Mouse (Mus musculus) brain, embryonic 18.5 days (tissue): ENCODE results near the gene Ntmt1.

Source experiments
- DNase-seq: peaks from one replicate; pipeline ENCODE4 v3.0.0-alpha.2; 2012; ENCODE audit warnings: low read depth, low spot score

Gene Ntmt1

DNA sequence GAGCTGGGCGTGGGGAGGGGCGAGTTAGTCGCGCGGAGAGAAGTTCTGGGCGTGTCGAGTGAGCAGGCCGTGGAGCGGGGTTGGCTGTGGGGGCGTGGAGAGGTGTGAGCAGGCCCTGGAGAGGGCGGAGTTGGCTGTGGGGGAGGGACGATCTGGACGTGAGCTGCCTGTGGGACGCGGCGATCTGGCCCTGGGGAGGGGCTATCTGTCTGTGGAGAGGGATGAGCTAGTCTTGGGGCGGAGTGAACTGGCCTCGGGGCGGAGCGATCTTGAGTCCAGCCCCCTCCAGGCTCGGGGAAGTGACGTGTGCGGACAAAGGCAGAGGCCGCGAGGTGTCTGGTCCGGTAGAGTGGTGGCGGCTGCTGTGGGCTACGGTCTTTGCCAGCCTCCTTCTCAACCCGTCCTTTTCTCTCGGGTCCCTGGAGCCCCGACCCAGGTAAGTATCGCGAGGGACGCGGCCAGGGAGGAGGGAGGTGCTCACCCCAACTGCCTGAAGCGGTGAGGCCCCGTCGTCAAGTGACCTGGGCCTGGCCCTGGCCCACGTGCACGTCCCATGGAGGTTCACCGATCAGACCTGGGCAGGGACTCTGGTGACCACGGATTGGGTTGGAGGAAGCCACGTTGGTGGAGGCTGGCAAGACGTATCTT, at the start of gene Ntmt1:
Gene Ntmt1 (plus strand): TSS at position 179 of the 648 bp plus-strand sequence.
- peak; percentile 97 for DNase-seq

DNA sequence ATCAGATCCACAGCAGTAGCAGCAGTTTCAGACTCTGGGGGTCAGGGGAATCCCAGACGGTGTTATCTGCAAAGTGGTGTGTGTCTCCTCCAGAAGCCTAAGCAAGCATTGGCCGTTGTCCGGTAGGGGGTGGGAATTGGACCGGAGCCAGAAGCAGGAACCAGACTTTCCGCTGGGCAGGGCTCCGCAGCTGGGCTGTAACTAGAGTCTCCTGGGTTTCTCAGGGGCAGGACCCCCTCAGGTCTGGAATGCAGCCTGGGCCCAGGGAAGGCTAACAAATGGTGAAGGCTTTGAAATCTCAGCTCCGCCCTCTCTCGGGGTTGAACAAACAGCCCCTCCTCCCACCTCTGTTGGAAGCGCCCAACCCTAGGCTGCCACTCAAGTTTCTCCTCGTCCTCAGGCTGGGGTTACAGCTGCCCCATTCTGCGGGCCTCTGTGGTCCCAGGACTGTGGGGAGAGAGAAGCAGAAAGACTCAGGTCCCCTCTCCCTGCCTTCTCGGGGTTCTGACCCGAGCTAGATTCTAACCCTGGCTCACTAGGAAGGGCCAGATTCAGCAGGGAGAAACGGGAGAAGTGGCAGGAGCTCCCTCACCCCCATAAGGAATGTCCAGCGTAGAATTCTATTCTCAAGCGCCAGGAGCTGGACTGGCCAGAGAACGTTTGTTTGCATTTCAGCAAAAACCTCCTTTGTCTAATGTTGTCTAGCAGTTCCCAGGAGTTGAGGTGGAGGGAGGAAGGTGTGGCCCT, 49.1 kb upstream of the Ntmt1 start:
- no peak for DNase-seq

DNA sequence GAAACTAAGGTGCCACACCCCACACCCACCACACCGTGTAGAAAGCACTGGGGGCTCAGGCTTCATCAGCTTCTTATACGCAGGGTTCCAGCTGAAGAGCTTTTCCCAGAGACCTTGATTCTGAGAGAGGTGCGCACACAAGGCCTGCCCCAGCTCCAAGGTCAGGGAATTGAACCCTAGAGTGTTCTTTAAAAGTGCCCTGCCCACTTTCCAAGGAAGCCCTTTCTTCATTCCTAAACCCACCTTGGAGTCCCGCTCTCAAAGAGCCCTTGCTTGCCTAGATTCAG, 48.6 kb upstream of the Ntmt1 start:
- DNase-seq, result no peak

DNA sequence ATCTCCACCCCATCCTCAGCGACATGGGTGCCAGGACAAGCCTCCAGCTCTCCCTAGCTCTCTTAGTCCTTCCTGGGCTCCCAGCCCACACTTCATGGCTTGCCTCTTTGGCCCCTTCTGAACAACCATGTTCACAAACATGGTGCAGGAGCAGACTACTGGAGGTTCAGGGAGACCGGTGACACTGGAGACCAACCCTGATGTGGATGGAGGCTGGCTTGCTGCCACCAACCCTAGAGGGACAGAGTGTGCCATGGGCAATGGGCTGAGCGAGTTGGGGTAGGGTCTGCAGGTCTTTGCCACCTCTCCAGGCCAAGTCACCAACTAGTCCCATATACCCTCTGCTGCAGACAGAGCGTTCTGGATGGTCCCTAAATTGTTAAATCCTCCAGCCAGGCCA, 48.2 kb upstream of the Ntmt1 start:
- DNase-seq, result no peak

DNA sequence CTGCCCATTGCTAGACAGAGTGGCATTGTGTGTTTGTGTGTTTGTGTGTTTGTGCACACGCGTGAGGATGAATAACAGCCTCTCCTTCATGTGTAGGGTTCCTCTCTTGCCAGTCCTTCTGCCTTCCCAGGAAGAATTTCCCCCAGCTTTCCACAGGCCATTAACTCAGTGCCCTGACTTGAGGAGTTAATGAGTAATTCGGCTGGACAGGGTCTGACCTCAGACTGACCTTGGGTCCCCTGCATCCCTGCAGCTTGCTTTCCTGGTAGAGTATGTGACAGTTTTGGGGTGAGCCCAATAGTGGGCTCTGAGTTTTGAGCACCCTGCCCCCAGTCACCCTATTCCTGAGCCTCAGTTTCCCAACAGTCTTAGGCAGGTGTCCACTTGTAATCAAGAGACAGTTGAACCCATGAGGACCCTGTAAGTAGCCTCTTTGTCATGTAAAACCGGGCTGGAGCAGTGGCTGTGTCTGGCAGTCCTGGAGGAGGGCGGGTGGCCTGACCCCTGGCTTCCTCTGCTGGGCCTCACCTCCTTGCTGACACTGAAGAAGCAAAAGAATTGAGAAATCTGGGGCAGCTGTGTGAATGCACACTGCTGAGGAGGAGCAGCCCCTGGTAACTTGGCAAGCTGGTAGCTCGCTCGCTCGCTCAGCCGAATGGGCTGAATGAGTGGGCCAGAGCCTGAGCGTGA, 47.6 kb upstream of the Ntmt1 start:
- no peak for DNase-seq

DNA sequence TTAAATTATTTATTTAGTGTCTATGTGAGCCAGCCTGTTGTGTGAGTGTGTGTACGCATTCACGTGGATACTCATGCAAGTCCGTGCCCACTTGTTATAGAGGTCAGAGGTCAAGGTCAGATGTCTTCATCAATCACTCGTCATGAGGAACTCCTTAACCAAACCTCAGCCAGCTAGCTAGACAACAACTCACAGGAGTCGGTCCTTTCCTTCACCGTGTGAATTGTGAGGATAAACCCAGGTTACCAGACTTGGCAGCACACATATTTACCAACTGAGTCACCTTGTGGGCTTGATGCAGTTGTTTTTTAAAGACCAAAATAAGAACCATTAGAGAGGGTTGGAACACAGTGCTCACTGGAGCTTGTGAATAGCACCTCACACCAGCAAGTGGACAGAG, 46.9 kb upstream of the Ntmt1 start:
- DNase-seq, result no peak

DNA sequence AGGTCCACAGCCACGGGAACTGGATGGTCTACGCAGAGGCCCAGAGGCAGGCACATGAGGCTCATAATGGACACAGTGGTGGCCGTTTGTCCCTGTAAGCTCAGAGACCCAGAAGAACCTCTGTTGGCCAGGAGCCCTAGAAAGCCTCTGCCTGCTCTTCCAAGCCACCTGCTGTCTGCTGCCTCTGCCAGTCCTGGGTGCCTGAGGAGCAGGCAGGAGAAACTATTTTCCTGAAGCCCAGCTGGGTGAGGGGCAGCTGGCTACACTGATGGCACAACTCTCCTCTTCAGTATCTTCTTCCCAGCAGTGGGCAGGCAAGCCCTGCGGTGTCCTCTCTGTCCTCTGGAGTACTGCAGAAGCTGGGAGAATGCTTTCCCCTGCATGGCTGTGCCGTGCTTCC, 41.2 kb upstream of the Ntmt1 start:
- DNase-seq, result no peak

DNA sequence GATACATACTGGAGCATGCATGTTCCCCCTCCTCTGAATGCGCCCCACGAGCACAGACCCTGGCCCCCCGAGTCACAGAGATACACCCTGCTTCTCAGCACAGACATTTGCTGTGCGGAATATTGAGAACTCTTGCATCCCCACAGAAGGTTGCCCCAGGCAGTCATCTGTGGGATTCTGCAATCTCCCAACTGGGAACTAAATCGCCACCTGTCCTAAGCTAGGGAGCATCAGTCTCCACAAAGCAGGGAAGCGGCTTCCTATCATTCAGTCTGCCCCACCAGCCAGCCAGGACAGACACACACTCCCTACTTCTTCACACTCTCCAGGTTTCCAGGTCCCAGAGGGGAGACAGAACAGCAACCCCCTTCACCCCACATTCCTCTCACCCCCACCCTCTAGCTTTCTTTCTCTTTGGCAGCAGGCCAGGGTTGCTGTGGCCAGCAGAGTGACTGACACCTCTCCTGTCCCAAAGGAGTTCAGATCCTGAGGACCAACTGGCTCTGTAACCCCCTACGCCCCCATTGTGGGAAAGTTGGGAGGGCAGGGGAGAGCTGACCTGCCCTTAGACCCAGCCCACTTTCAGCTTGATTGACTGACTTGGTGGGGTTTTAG, 39.9 kb upstream of the Ntmt1 start:
- DNase-seq, result no peak

DNA sequence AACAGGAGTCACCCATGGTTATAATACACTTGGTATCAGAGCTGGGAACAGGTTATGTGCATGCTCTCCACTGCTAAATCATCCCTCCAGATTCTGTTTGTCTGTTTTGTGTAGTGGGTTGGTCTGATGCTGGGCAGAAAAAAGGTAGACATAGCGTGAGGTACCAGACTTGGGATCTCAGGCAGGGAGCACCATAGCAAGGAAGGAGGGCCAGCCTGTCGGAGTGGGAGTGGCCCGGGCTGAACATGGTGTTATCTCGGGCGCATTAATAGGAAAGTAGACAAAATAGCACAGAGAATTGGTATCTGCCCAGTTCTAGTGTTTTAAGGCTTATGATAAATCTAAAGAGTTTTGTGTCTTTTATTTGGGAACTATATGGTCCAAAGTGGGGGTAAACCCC, 39.1 kb upstream of the Ntmt1 start:
- DNase-seq, result no peak

DNA sequence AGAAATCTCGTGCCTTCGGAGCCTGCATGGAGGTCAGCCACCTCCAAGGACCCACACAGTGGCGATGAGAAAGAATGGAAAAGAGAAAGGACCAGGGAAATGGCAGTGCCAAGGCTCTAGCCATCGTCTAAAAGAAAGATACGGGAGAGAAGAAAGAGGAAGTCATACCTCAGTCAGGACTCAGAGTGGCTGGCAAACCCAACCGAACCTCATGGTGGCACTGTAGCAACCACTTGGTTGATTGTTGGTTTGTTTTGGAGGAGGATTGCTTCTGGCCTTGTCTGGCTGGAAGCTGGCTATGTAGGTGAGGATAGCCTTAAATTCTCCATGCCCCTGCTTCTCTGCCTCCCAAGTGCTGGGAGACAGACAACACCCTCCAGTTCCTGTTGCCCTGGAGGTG, 38.4 kb upstream of the Ntmt1 start:
- DNase-seq, result no peak

DNA sequence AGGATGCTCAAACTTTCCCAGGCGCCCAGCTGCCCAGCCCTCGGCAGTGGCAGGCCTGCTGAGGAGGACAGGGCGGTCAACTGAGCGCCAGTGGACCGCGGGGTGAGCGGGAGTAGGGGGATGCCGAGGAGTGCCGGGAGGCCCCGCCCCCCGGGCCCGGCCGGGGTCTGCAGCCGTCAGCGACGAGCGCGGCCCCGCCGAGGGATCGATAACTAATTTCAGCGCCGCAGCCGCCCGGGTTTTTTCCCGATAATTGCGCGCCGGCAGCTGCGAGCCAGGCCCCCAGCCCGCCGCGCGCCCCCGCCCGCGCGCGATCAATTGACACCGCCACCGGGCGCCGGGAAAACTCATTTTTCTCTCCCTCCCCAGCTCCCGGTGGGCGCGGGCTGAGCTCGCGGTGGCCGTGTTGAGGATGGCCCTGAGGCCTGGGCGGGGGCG, 36.2 kb upstream of the Ntmt1 start:
- DNase-seq, result no peak

DNA sequence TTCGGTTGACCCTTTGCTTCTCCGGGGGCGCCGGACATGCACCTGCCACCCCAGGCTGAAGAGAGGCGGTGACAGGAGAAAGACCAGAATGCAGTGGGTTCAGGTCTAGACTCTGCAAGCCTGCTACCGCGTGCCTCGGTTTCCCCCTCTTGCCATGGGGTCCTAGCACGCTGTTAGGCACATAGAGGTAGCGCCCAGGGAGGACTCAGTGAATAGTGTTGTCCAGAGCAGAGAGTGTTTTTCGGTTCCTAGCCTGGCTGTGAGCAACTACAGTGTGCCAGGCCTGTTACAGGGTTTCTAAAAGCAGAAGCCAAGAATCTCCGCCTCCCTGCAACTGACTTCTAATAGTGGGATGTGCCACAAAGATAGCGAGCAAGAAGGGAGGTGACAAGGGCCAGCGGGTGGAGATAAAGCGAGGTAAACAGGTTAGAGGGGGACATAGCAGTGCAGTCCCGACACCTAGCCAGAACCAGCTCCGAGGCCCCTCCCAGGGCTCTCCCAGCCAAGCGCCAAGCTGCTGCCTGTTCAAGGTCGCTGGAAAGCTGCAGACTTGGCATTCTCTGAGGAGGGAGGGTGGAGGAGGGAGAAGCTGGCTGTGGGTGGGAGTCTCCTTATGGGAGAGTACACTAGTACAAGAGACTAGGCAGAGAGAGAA, 35.7 kb upstream of the Ntmt1 start:
- DNase-seq, result peak; percentile 50

DNA sequence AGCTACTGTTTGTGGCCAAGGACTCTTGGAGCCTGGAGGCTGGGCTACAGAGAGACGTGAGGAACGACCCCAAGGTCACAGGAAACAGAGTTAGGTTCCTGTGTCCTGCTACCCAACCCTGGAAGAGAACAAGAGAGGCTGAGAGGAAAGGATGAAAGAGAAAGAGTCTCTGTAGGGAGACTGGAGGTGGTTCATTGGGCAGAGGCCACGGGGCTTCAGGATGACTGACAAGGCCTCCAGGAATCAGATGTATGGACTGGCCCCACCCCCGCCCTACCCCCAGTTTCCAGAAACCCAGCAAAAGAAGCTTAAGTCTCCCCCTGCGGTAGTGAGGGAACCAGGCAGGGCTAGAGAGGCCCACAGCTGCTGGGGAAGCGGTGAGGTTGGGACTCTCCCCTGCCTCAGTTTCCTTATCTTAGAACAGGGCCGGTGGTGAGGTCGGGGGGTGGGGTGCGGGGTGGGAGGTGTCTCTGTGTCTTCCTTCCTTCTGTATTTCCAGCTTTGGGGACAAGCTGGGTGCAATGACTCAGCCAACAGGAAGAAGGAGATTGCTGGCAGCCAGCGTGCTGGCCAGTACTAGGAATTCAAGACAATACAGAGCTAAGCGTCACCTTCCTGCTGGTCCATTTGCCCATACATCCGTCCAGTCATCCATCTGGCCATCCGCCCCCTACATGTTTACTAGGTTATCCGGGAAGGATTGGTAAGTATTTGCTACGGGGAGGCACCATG, 34.9 kb upstream of the Ntmt1 start:
- no peak for DNase-seq

DNA sequence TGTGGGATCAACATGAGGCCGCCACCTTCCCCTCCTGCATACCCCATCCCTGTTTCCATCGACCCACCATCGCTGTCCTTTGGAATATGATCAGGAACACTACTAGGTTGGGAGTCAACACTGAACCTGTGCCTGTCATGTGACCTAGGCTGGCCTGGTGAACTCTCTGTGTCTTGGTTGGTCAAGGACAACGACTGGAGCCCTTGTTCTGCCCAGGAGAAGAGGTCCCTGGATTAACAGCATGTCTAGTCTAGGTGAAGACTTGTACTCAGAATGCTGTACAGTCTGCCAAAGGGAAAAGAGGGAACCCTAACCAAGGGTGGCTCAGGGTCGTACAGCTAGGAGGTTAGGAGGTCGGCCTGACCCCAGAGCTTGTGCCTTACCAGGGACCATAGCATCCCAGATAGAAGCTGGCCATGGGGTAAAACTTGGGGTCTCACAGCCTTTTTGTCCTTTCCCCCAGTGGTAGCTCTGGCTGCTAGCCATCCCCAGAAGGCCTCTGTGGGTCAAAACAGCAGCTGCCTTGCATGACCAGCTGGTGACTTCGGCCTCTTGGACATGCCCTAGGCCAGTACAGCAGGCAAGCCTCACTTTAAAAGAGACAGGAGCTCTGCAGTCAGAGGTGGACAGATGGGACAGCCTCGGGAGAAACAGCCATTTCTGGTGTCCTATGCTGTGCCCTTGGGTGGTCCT, 34.2 kb upstream of the Ntmt1 start:
- DNase-seq, result no peak

DNA sequence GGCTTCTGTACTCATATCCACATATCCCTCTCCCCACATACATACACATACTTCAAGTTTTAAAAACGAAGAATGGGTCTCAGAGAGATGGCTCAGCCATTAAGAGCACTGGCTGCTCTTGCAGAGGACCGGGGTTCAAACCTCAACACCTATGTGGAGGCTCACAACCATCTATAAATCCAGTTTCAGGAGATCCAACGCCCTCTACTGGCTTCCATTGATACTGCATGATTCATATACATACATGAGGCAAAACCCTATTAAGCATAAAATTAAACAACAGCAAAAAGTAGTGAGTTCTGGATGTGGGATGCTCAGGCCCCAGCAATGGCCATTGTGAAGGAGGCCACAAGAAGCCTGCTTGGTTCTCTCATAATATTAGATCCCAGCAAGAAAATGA, 31.7 kb upstream of the Ntmt1 start:
- DNase-seq, result no peak

DNA sequence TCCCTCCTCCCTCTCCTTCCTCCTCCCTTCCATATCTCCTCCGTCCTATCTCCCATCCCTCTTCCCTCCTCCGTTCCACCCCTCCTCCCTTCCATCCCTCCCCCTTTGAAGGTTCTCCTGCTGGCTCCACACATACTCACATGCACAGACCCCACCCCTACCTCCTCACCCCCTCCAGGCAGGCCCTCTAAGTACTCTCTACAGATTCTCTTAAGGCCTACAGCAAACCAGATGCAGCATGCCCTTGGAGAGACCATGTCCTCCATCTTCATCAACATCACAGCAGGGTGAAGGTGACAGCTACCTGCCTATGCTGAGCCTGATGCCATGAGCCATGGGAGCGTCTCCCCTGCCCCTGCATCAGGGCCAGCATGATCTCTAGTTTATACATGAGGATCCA, 30.4 kb upstream of the Ntmt1 start:
- no peak for DNase-seq

DNA sequence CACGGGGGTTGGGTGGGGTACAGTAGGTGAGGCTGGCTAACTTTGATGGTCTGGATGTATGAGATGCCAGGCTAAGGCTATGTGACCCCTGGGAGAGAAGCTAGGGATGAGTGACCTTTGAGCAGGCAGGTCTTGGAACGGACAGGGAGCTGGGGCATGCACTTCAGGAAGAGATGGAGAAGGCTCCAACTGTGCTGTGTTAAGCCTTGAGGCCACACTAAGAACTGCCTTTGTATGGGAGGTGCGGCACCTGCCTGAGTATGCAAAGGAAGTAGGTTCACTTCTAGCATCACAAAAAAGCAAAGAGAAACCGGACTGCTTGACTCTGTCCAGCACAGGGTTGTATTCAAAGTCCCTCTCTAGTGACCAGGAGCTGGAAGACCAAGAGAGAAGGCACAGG, 29.4 kb upstream of the Ntmt1 start:
- DNase-seq, result no peak

DNA sequence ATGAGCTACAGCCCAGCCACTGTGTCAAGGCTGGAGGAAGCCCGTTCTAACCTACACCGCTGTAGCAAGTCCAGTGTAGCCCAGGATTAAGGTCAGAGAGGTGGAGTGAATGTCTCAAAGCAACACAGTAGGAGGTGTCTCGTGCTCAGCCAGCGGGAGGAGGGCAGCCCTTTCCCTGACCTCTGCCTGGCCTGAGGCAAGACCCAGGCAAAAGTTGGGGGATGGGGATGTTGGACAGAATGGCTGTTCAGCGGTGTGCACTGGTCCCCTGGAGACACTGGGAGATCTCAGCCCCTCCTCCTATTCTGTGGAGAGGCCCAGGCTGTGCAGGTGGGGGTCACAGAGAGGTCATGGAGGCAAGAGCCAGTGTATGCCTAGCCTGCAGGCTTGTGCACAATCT, 28.4 kb upstream of the Ntmt1 start:
- no peak for DNase-seq

DNA sequence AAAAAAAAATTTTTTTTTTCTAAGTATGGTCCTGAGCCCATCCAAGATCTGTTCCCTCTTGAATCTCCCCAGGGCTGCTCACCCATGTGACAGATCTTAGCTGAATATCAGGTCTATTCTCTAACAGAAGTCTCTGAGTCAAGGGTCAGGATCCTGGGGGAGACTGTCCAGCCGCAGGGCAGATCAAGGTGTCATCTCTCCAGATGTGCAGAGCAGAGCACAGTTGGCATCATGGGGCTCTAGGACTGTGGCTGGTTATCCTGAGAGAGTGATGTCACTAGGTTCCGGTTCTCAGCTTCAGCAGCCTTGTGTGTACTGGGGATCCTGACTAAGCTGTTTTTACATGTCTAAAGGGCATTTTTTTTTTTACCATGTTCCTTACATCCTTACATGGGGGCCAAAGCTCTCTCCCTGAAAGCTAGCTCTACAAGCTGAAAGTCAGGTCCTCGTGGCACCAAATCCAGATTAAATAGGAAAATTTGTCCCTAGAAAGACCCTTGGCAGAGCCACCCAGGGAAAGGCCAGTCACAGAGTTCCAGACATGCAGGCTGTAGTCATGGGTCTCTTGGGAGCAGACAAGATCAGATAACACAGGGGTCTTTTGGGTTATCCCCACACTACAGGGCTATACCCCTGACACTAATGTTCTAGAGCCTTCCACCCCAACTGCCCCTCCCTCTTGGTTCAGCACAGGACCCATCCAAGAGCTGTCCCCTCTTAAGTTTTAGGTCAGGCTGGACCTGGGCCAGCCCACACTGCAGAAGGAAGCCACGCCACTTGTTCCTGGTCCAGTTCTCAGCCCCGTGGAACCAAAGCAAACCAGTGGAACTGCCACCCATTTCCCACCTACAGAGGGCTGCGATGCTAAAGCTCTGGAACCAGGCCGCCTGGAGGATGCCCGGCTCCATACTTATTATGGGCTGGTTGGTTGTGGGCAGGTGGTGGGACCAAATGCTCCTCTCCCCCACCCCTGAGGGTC, 25.0 kb upstream of the Ntmt1 start:
- DNase-seq, result no peak

DNA sequence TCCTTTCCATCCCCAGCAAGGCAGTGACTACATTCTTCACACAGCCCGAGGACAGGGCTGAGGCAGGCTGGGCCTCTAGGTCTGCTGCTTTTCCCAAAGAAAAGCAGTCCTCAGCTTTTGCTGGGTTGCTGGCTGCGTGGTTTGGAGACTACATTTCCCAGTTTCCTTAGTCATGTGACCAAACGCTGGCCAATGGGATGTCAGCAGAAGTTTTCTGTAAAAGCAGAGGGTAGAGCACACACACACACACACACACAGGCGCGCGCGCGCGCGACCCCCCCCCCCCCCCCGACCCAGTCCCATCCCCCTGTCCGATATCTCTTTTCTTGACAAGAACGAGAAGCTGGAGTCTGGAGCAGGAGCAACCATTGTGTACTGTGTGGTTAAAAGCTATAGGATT, 24.3 kb upstream of the Ntmt1 start:
- DNase-seq, result peak; percentile 51
